Mouse (Mus musculus) testis, adult 2 months (tissue): ENCODE results near the gene Cfap97d2. TPM values are rescaled to one million over a fixed set of nuclear protein-coding genes. Genes with fewer than 3 reads are reported as not detected.

Source experiments
- H3K27ac ChIP-seq: fragments of 200-500 bp; 2 replicates; pipeline ENCODE4 v1.5.1; 2012; ENCODE audit warnings: low read depth, low read length; ENCODE audit not compliant: control insufficient read depth, insufficient read depth
- H3K27me3 ChIP-seq: fragments of 200-500 bp; 2 replicates; pipeline ENCODE4 v1.6.1; 2012; ENCODE audit warnings: mild to moderate bottlenecking, low read length, moderate library complexity; ENCODE audit not compliant: control insufficient read depth, insufficient read depth
- H3K36me3 ChIP-seq: fragments of 200-500 bp; 2 replicates; pipeline ENCODE4 v1.6.1; 2012; ENCODE audit warnings: mild to moderate bottlenecking, low read length; ENCODE audit not compliant: control insufficient read depth, insufficient read depth
- H3K4me1 ChIP-seq: fragments of 200-500 bp; 2 replicates; pipeline ENCODE4 v1.6.1; 2012; ENCODE audit warnings: low read length; ENCODE audit not compliant: control insufficient read depth, insufficient read depth
- H3K4me3 ChIP-seq: fragments of 200-500 bp; 2 replicates; pipeline ENCODE4 v1.5.1; 2012; ENCODE audit warnings: low read depth, mild to moderate bottlenecking, low read length, moderate library complexity, mixed read lengths; ENCODE audit not compliant: control insufficient read depth
- CTCF ChIP-seq: fragments of 200-500 bp; IDR thresholded peaks from 2 replicates; pipeline ENCODE4 v1.5.1; 2012; ENCODE audit warnings: low read depth, mild to moderate bottlenecking, inconsistent platforms, low read length, moderate library complexity; ENCODE audit not compliant: control insufficient read depth, insufficient read depth, insufficient replicate concordance
- POLR2A ChIP-seq: fragments of 200-500 bp; IDR thresholded peaks from 2 replicates; pipeline ENCODE4 v1.6.1; 2012; ENCODE audit warnings: low read depth, mild to moderate bottlenecking, inconsistent platforms, low read length, moderate library complexity; ENCODE audit not compliant: control insufficient read depth
- polyA plus RNA-seq: library from polyadenylated mRNA; depleted of rRNA; stranded (reverse); fragments of >200 nt; gene quantifications from 2 replicates; pipeline ENCODE4 v1.2.3, GENCODE M21; 2012; rRNA removed

The Cfap97d2 gene
- polyA plus RNA-seq, 1 experiment: 1.8 TPM

DNA sequence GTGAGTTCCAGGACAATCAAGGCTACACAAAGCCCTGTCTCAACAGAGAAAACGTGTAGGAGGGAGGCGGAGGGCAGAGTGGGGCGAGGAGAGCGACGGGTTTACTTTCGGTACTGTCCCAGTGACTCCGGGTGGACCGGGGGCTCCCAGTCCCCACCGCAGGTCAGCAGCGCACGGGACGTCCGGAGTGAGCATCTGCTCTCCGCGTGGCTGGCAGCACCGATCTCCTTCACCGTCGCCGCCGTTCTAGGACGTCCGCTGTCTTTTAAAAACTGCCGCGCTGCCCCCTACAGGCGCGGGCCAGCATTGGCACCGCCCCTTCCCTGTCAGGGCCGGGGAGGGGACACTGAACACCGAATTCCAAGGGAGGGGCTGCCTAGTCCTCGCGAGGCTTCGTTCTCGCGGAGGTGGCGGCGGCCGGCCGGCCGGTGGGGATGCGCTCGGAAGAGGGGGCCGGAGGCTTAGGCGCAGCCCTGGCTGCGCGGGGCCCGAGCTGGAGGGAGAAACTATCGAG is 79.6 kb downstream of the Cfap97d2 start, which contains the start of gene Upf3a:
Upf3a (plus strand) TSS at position 366 of the 514 bp plus-strand sequence.
- peak within 1 kb of the TSS; percentile 98 for H3K27ac ChIP-seq
- no peaks in the 10 kb centered on the region for H3K27me3 ChIP-seq
- H3K4me3 ChIP-seq: peak within 1 kb of the TSS; percentile 89
- no peaks in the 10 kb centered on the region; the same call in 1 of the 2 replicates for H3K4me1 ChIP-seq
- TF ChIP-seq POLR2A: peak; percentile 85; the same call in 1 of the 2 replicates
- peak; percentile 58; the same call in 1 of the 2 replicates for TF ChIP-seq CTCF
- H3K36me3 ChIP-seq: peaks cover 3% of the 10 kb centered on the region

DNA sequence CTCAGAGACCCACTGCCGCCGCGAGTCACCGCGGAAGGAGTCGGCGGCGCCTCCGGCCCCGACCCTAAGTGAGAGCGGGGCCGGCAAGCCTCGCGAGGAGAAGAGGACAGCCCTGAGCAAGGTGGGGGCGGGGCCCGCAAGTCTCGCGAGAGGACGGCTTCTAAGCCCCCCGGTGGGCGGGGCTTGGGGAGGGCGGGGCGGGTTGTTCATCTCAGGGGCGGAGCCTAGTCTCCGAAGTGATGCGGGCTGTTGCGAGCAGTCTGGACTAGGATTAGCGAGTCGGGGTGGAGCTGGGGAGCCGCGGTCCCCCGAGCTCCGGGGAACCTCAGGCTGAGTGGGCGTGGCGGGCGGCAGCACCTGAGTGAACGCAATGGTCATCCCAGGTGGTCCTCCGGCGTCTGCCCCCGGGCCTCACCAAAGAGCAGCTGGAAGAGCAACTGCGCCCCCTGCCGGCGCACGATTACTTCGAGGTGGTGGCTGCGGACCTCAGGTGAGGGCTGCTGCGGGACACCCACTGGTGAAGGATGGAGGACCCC is 80.1 kb downstream of the Cfap97d2 start:
- no peaks in the 10 kb centered on the region for H3K27me3 ChIP-seq
- H3K4me3 ChIP-seq: peak overlapping the region; percentile 89
- H3K27ac ChIP-seq: peak overlapping the region; percentile 98
- peaks cover 3% of the 10 kb centered on the region for H3K36me3 ChIP-seq
- no peaks in the 10 kb centered on the region; the same call in 1 of the 2 replicates for H3K4me1 ChIP-seq
- TF ChIP-seq CTCF (peak; percentile 80; the same call in 1 of the 2 replicates), POLR2A (peak; percentile 70; the same call in 1 of the 2 replicates)

GRCm38 (mm10) chr8:13789606-13790005 is 83.9 kb downstream of the Cfap97d2 start:
- Histone ChIP-seq H3K27ac (no peak overlapping the region), H3K27me3 (no peaks in the 10 kb centered on the region), H3K4me1 (no peaks in the 10 kb centered on the region; the same call in 1 of the 2 replicates), H3K36me3 (peaks cover 4% of the 10 kb centered on the region), H3K4me3 (no peak overlapping the region)
- TF ChIP-seq CTCF (no peak), POLR2A (no peak)

Other genes starting within 250 kb of the Cfap97d2 start
- 54.9 and 57.8 TPM in 2 replicates for gene Gas6, start 211.4 kb upstream of the Cfap97d2 start, polyA plus RNA-seq
- 536 and 642 TPM in 2 replicates for gene 1700029H14Rik, start 143.4 kb upstream of the Cfap97d2 start, polyA plus RNA-seq
- 41.0 and 47.5 TPM in 2 replicates for gene Rasa3, start 28.3 kb upstream of the Cfap97d2 start, polyA plus RNA-seq
- 23.1 and 26.7 TPM in 2 replicates for gene Cdc16, start 51.8 kb downstream of the Cfap97d2 start, polyA plus RNA-seq
- 103 and 110 TPM in 2 replicates for gene Upf3a, start 79.7 kb downstream of the Cfap97d2 start, polyA plus RNA-seq
- gene AF366264, start 132.5 kb downstream of the Cfap97d2 start, polyA plus RNA-seq: 26.9 and 39.9 TPM in 2 replicates
- gene Champ1, start 163.8 kb downstream of the Cfap97d2 start, polyA plus RNA-seq: 5.5 and 5.6 TPM in 2 replicates
- gene Coprs, start 184.4 kb downstream of the Cfap97d2 start, polyA plus RNA-seq: 118 and 125 TPM in 2 replicates